Mouse (Mus musculus) heart, embryonic 14.5 days (tissue): Measurements from ENCODE around the gene Mecom. TPM values are rescaled to one million over a fixed set of nuclear protein-coding genes. Genes with fewer than 3 reads are reported as not detected.
A peak's percentile ranks its signal among the peaks of the same experiment; 100 is the strongest.
"Not testable (repeated sequence)": the region's sequence is repeated elsewhere in the genome, so short reads cannot be mapped to it uniquely, and the experiment has no call there.

Experiments used
- ATAC-seq: fragments of 200-750 bp; cut with Nextera tagmentation; 2 replicates; pipeline ENCODE4 v1.8.0; 2017; ENCODE audit warnings: low read depth, moderate TSS enrichment; ENCODE audit not compliant: insufficient number of reproducible peaks, insufficient read depth, low FRiP score
- H3K27ac ChIP-seq, 2 experiments: fragments of 200-500 bp in 1 of 2; fragments of 300-500 bp in 1 of 2; sonication (generic) in 1 of 2; replicated peaks in 1 of 2; 2 replicates each; pipeline ENCODE4 v1.5.1; 2012 to 2014; ENCODE audit warnings: low read depth in 2 of 2, low read length in 2 of 2, control low read depth in 1 of 2, mild to moderate bottlenecking in 1 of 2, mixed read lengths in 1 of 2; ENCODE audit not compliant: control insufficient read depth in 1 of 2, insufficient read depth in 1 of 2
- H3K27me3 ChIP-seq: fragments of 300-500 bp; sonication (generic); 2 replicates; pipeline ENCODE4 v1.6.1; 2014; ENCODE audit warnings: mild to moderate bottlenecking, low read length, control low read depth; ENCODE audit not compliant: control insufficient read depth, insufficient read depth
- H3K36me3 ChIP-seq: fragments of 300-500 bp; sonication (generic); 2 replicates; pipeline ENCODE4 v1.6.1; 2014; ENCODE audit warnings: mild to moderate bottlenecking, control low read depth, low read length, mixed read lengths; ENCODE audit not compliant: control insufficient read depth, insufficient read depth
- H3K4me1 ChIP-seq, 2 experiments: fragments of 200-500 bp in 1 of 2; fragments of 300-500 bp in 1 of 2; sonication (generic) in 1 of 2; 2 replicates each; pipeline ENCODE4 v1.6.1; 2012 to 2014; ENCODE audit warnings: low read length in 2 of 2, control low read depth in 1 of 2, mixed read lengths in 1 of 2; ENCODE audit not compliant: control insufficient read depth in 2 of 2, insufficient read depth in 2 of 2
- H3K4me2 ChIP-seq: fragments of 300-500 bp; sonication (generic); 2 replicates; pipeline ENCODE4 v1.6.1; 2014; ENCODE audit warnings: mild to moderate bottlenecking, low read length
- H3K4me3 ChIP-seq, 2 experiments: fragments of 200-500 bp in 1 of 2; fragments of 300-500 bp in 1 of 2; sonication (generic) in 1 of 2; 2 replicates each; pipeline ENCODE4 v1.5.1; 2012 to 2014; ENCODE audit warnings: low read length in 2 of 2, mild to moderate bottlenecking in 2 of 2, control low read depth in 1 of 2, low read depth in 1 of 2, moderate library complexity in 1 of 2; ENCODE audit not compliant: control insufficient read depth in 1 of 2, insufficient read depth in 1 of 2
- H3K9ac ChIP-seq: fragments of 300-500 bp; sonication (generic); 2 replicates; pipeline ENCODE4 v1.6.1; 2014; ENCODE audit warnings: mild to moderate bottlenecking, low read length
- H3K9me3 ChIP-seq: fragments of 300-500 bp; sonication (generic); 2 replicates; pipeline ENCODE4 v1.6.1; 2016; ENCODE audit warnings: low read length, control low read depth; ENCODE audit not compliant: control insufficient read depth
- WGBS: fragments of 180-500 bp; shearing (Covaris S2); extraction: QIAGEN DNeasy Blood & Tissue Kit; methylation state at CpG from one replicate; pipeline ENCODE4 v1.1.7; 2014; 5-methylcytosine and 5-hydroxymethylcytosine counted together
- polyA plus RNA-seq: library from polyadenylated mRNA; unstranded; fragments of >200 nt; fragmentation: Nextera tagmentation; extraction: Ambion mirVana; gene quantifications from 2 replicates; pipeline ENCODE4 v1.2.1, GENCODE M21; 2014

Gene Mecom
- polyA plus RNA-seq, 1 experiment from 2014 or later: 23.0 TPM

- no CpG with 5 or more reads among the region's 2 CpGs for WGBS
- H3K36me3 ChIP-seq, H3K4me3 ChIP-seq, H3K4me2 ChIP-seq, H3K27me3 ChIP-seq, H3K27ac ChIP-seq, H3K9me3 ChIP-seq, H3K9ac ChIP-seq, H3K4me1 ChIP-seq, ATAC-seq: not testable (repeated sequence)
Observed at GRCm38 (mm10) chr3:30566333-30566732, 18.5 kb upstream of the Mecom start.

GRCm38 (mm10) chr3:30560677-30561314 lies 13.0 kb upstream of the Mecom start:
- ATAC-seq: no peak
- Histone ChIP-seq H3K27ac (no peak overlapping the region), H3K9me3 (no peaks in the 10 kb centered on the region), H3K36me3 (no peaks in the 10 kb centered on the region), H3K27me3 (no peaks in the 10 kb centered on the region), H3K4me1 (0 out of 4 replicates have a peak, but pooled peaks cover 0 to 3% of the 10 kb centered on the region in 2 experiments), H3K4me3 (no peak overlapping the region), H3K4me2 (no peak overlapping the region), H3K9ac (no peak overlapping the region)
- WGBS: 61% methylated on average over 6 of the region's 6 CpGs

- H3K4me1 ChIP-seq: peaks cover 3% of the 10 kb centered on the region in 2 experiments; a peak in 1 of 4 replicates
- no peaks in the 10 kb centered on the region for H3K9me3 ChIP-seq
- no peaks in the 10 kb centered on the region for H3K36me3 ChIP-seq
- no peak overlapping the region for H3K4me3 ChIP-seq
- no peak for ATAC-seq
- no peak overlapping the region for H3K9ac ChIP-seq
- H3K27ac ChIP-seq: no peak overlapping the region
- no peaks in the 10 kb centered on the region for H3K27me3 ChIP-seq
- H3K4me2 ChIP-seq: no peak overlapping the region
- WGBS: 60% methylated on average over 6 of the region's 6 CpGs
Observed at GRCm38 (mm10) chr3:30553741-30554140, 5.9 kb upstream of the Mecom start.

- no peak overlapping the region for H3K9ac ChIP-seq
- H3K4me3 ChIP-seq: no peak overlapping the region
- H3K4me1 ChIP-seq: peaks cover 15 to 16% of the 10 kb centered on the region in 2 experiments
- H3K36me3 ChIP-seq: no peaks in the 10 kb centered on the region
- no peak for ATAC-seq
- no peak overlapping the region for H3K4me2 ChIP-seq
- H3K27me3 ChIP-seq: no peaks in the 10 kb centered on the region
- H3K27ac ChIP-seq: no peak overlapping the region
- WGBS: 56% methylated on average over 2 of the region's 2 CpGs
- H3K9me3 ChIP-seq: no peaks in the 10 kb centered on the region
Observed at GRCm38 (mm10) chr3:30550218-30550617, 2.4 kb upstream of the Mecom start.

GRCm38 (mm10) chr3:30548928-30549327 lies 1.1 kb upstream of the Mecom start:
- Histone ChIP-seq H3K27ac (no peak overlapping the region), H3K9ac (no peak overlapping the region), H3K9me3 (no peaks in the 10 kb centered on the region), H3K4me1 (peaks cover 15 to 20% of the 10 kb centered on the region in 2 experiments), H3K4me3 (no peak overlapping the region), H3K36me3 (no peaks in the 10 kb centered on the region), H3K4me2 (no peak overlapping the region), H3K27me3 (no peaks in the 10 kb centered on the region)
- ATAC-seq: no peak
- WGBS: 62% methylated on average over 7 of the region's 7 CpGs

- Histone ChIP-seq H3K4me3 (peak overlapping the region; percentile 22 to 24), H3K27ac (peak overlapping the region; percentile 50 to 56), H3K4me1 (peaks cover 15 to 20% of the 10 kb centered on the region in 2 experiments), H3K4me2 (peak overlapping the region; percentile 63), H3K27me3 (no peaks in the 10 kb centered on the region), H3K9ac (peak overlapping the region; percentile 28; the same call in 1 of the 2 replicates), H3K9me3 (no peaks in the 10 kb centered on the region), H3K36me3 (no peaks in the 10 kb centered on the region)
- 22% methylated on average over 11 of the region's 11 CpGs for WGBS
- ATAC-seq: peak; percentile 55
Observed at GRCm38 (mm10) chr3:30546831-30547369, 908 bp downstream of the Mecom start.

GRCm38 (mm10) chr3:30546366-30546765 lies 1.4 kb downstream of the Mecom start:
- H3K4me1 ChIP-seq: peaks cover 15 to 20% of the 10 kb centered on the region in 2 experiments
- H3K4me3 ChIP-seq: peak overlapping the region; percentile 22 to 24
- H3K27ac ChIP-seq: peak overlapping the region; percentile 37 to 56
- peak overlapping the region; percentile 28; the same call in 1 of the 2 replicates for H3K9ac ChIP-seq
- no peaks in the 10 kb centered on the region for H3K36me3 ChIP-seq
- WGBS: 19% methylated on average over 13 of the region's 13 CpGs
- no peaks in the 10 kb centered on the region for H3K27me3 ChIP-seq
- H3K9me3 ChIP-seq: no peaks in the 10 kb centered on the region
- H3K4me2 ChIP-seq: peak overlapping the region; percentile 63
- ATAC-seq: peak; percentile 36; the same call in 1 of the 2 replicates
